29 mouse cellular contexts compared by ENCODE assay signal in genomic region chr7:72096433-72096832, GRCm38 (mm10).
DNase-seq lines count a peak whose midpoint lies in the region; ATAC-seq and TF ChIP-seq lines count a peak whose summit lies in the region.
"Had no signal": no experiment of that assay in that cellular context is flagged by ENCODE, and none has a peak within 500 bp of the region (broad histone marks: within the 10 kb centered on the region; RNA-seq: fewer than 3 reads in every experiment).

No protein-coding gene starts in this region.

- no peaks in the 10 kb centered on the region for H3K79me2 ChIP-seq in myocyte (ENCODE audit: control insufficient read depth, insufficient read depth)

- no peaks in the 10 kb centered on the region for H3K9me3 ChIP-seq in kidney, embryonic 16.5 days (ENCODE audit: low read length)
- no peaks in the 10 kb centered on the region for H3K9me3 ChIP-seq in limb, embryonic 11.5 days (ENCODE audit: control insufficient read depth, low read length)
- H3K9me3 ChIP-seq: heart, embryonic 13.5 days; liver, embryonic 15.5 days; lung, embryonic 15.5 days; midbrain, embryonic 12.5 days; neural tube, embryonic 12.5 days had no signal

- no peak overlapping the region for H3ac ChIP-seq in myocyte (ENCODE audit: control insufficient read depth, insufficient read length)

- WGBS in kidney, embryonic 16.5 days: 50% methylated on average over 3 of the region's 3 CpGs
- WGBS in limb, embryonic 11.5 days: 44% methylated on average over 3 of the region's 3 CpGs

- no peaks in the 10 kb centered on the region for H3K4me1 ChIP-seq in kidney, embryonic 16.5 days (ENCODE audit: insufficient read depth, low read length)
- H3K4me1 ChIP-seq in limb, embryonic 11.5 days (ENCODE audit: control insufficient read depth, insufficient read depth, low read length): peaks cover 5% of the 10 kb centered on the region; the same call in 1 of the 2 replicates
- H3K4me1 ChIP-seq: heart, embryonic 13.5 days; liver, embryonic 15.5 days; lung, embryonic 15.5 days; midbrain, embryonic 12.5 days; neural tube, embryonic 12.5 days had no signal

- H3K27me3 ChIP-seq in kidney, embryonic 16.5 days (ENCODE audit: insufficient read depth, low read length): no peaks in the 10 kb centered on the region
- no peaks in the 10 kb centered on the region for H3K27me3 ChIP-seq in limb, embryonic 11.5 days (ENCODE audit: control insufficient read depth, insufficient read depth, low read length)
- no peaks in the 10 kb centered on the region for H3K27me3 ChIP-seq in myocyte (ENCODE audit: control insufficient read depth, insufficient read depth, insufficient read length)
- H3K27me3 ChIP-seq: CH12.LX; heart, embryonic 13.5 days; liver, embryonic 15.5 days; lung, embryonic 15.5 days; midbrain, embryonic 12.5 days; neural tube, embryonic 12.5 days; Patski had no signal

- no peak overlapping the region for H3K4me3 ChIP-seq in kidney, embryonic 16.5 days (ENCODE audit: low read length)
- H3K4me3 ChIP-seq in limb, embryonic 11.5 days (ENCODE audit: low read depth, low read length): no peak overlapping the region
- no peak overlapping the region for H3K4me3 ChIP-seq in myocyte
- H3K4me3 ChIP-seq: heart, adult 2 months; heart, embryonic 13.5 days; liver, embryonic 15.5 days; lung, embryonic 15.5 days; midbrain, embryonic 12.5 days; neural tube, embryonic 12.5 days had no signal

- H3K36me3 ChIP-seq in kidney, embryonic 16.5 days (ENCODE audit: insufficient read depth, low read length): no peaks in the 10 kb centered on the region
- no peaks in the 10 kb centered on the region for H3K36me3 ChIP-seq in limb, embryonic 11.5 days (ENCODE audit: control insufficient read depth, insufficient read depth, low read length)
- H3K36me3 ChIP-seq in myocyte (ENCODE audit: control insufficient read depth, insufficient read depth): no peaks in the 10 kb centered on the region
- H3K36me3 ChIP-seq: G1E; heart, embryonic 13.5 days; liver, embryonic 15.5 days; lung, embryonic 15.5 days; midbrain, embryonic 12.5 days; neural tube, embryonic 12.5 days had no signal

- TF ChIP-seq POLR2A in myocyte (IDR thresholded peaks at IDR 0.05; ENCODE audit: insufficient read length, low read depth): no peak

- no peak for DNase-seq in kidney, postnatal 36 days
- DNase-seq in embryo, embryonic 11 days: peak; percentile 32
- peak; percentile 67 for DNase-seq in limb, embryonic 11.5 days (ENCODE audit: low spot score)
- DNase-seq in thymus, postnatal 4 days: no peak
- DNase-seq in kidney, adult 8-10 months: no peak
- DNase-seq: adrenal gland, adult 2 months; cerebellum, adult 11 months; cerebellum, adult 9-11 months; gastrocnemius, postnatal 25 days; heart, adult 2 months; heart, postnatal 36 days; kidney, postnatal 10 days; liver; lung, postnatal 4 days; retina, postnatal 1 day; thymus, postnatal 14 days had no signal

- no peak overlapping the region for H3K27ac ChIP-seq in kidney, embryonic 16.5 days (ENCODE audit: low read length)
- H3K27ac ChIP-seq in limb, embryonic 11.5 days (replicated peaks; ENCODE audit: low read depth, low read length): peak overlapping the region; percentile 2; the same call in 1 of the 2 replicates
- H3K27ac ChIP-seq: heart, adult 2 months; heart, embryonic 13.5 days; hindbrain, embryonic 14.5 days; liver, embryonic 15.5 days; lung, embryonic 15.5 days; midbrain, embryonic 12.5 days; neural tube, embryonic 12.5 days had no signal

- ATAC-seq in kidney, embryonic 16.5 days (ENCODE audit: low FRiP score, low TSS enrichment): 0 out of 2 replicates have a peak, but pooled peaks have one; percentile 39
- ATAC-seq in limb, embryonic 11.5 days (ENCODE audit: insufficient number of reproducible peaks, low FRiP score, low TSS enrichment, low read depth): peak; percentile 81
- ATAC-seq: forebrain, embryonic 14.5 days; intestine, embryonic 16.5 days had no signal

- no peak overlapping the region for H3K9ac ChIP-seq in kidney, embryonic 16.5 days (replicated peaks; ENCODE audit: low read length)
- H3K9ac ChIP-seq in limb, embryonic 11.5 days (ENCODE audit: low read length): no peak overlapping the region
- H3K9ac ChIP-seq: heart, embryonic 13.5 days; hindbrain, embryonic 14.5 days; liver, embryonic 15.5 days; lung, embryonic 15.5 days; midbrain, embryonic 12.5 days; neural tube, embryonic 12.5 days had no signal

- no peak overlapping the region for H3K4me2 ChIP-seq in kidney, embryonic 16.5 days (replicated peaks; ENCODE audit: low read depth, low read length)
- no peak overlapping the region for H3K4me2 ChIP-seq in limb, embryonic 11.5 days (ENCODE audit: low read depth, severe bottlenecking)
- peak overlapping the region; percentile 56 for H3K4me2 ChIP-seq in myocyte (ENCODE audit: low read depth)
- H3K4me2 ChIP-seq: heart, embryonic 13.5 days; hindbrain, embryonic 14.5 days; liver, embryonic 15.5 days; lung, embryonic 15.5 days; midbrain, embryonic 12.5 days; neural tube, embryonic 12.5 days had no signal

TF ChIP-seq in myocyte, 11 proteins besides CTCF, POLR2A, EP300 and RAD21:
- TF ChIP-seq MYOG (IDR thresholded peaks at IDR 0.05; ENCODE audit: control insufficient read depth in 1 of 3, insufficient read depth in 1 of 3, insufficient read length in 2 of 3, low read depth in 2 of 3) (peak in 1 of 3 experiments; percentile 38), USF1 (IDR thresholded peaks at IDR 0.05; ENCODE audit: low read depth) (no peak), MYOD1 (IDR thresholded peaks at IDR 0.05; ENCODE audit: control insufficient read depth in 1 of 3, insufficient read length in 2 of 3, low read depth in 2 of 3) (peak in 2 of 3 experiments; percentile 62 to 72), CEBPB (IDR thresholded peaks at IDR 0.05; ENCODE audit: insufficient read depth, poor library complexity, severe bottlenecking) (0 out of 2 replicates have a peak, but pooled peaks have one; percentile 61)

Comparison
In these comparisons a context has a peak if more than half of its experiments do, and no peak if none do; other contexts are left out.
1. DNase-seq: peak in embryo, embryonic 11 days (single experiment) and limb, embryonic 11.5 days (single experiment); none in kidney, postnatal 36 days (0 of 2), thymus, postnatal 4 days (single experiment) and kidney, adult 8-10 months (0 of 2).